Mouse (Mus musculus): ENCODE data around the gene Lce3a. TPM values are rescaled to one million over a fixed set of nuclear protein-coding genes. Genes with fewer than 3 reads are reported as not detected.

The Lce3a gene
- polyA plus RNA-seq (2012; fragmentation: generic; extraction: Trizol), result not detected

GRCm38 (mm10) chr3:92926130-92926529, at the start of gene Lce3a:
Gene Lce3a (minus strand): TSS chr3:92926230.

GRCm38 (mm10) chr3:92966761-92967160, 40.7 kb upstream of the Lce3a start, which contains the start of gene Lce3e:
Gene Lce3e (plus strand): TSS chr3:92967061.

GRCm38 (mm10) chr3:92957090-92957489, 31.1 kb upstream of the Lce3a start, which contains the start of gene Lce3d:
Gene Lce3d (plus strand): TSS chr3:92957390.

GRCm38 (mm10) chr3:92944186-92944585, 18.2 kb upstream of the Lce3a start, which contains the start of gene Lce3c:
Gene Lce3c (plus strand): TSS chr3:92944486.

GRCm38 (mm10) chr3:92932679-92933078, 6.6 kb upstream of the Lce3a start, which contains the start of gene Lce3b:
Gene Lce3b (plus strand): TSS chr3:92932979.

Other genes with a start within 250 kb of the Lce3a start
- gene Lce1c, start 247.0 kb downstream of the Lce3a start, polyA plus RNA-seq (2012; fragmentation: generic; extraction: Trizol), result not detected
- gene Lce1d, start 239.0 kb downstream of the Lce3a start, polyA plus RNA-seq (2012; fragmentation: generic; extraction: Trizol), result not detected
- not detected for gene Lce1e, start 217.2 kb downstream of the Lce3a start, polyA plus RNA-seq (2012; fragmentation: generic; extraction: Trizol)
- gene Lce1f, start 205.9 kb downstream of the Lce3a start, polyA plus RNA-seq (2012; fragmentation: generic; extraction: Trizol), result not detected
- not detected for gene Gm38119, start 187.1 kb downstream of the Lce3a start, polyA plus RNA-seq (2012; fragmentation: generic; extraction: Trizol)
- under 1 TPM in 1 of 2 experiments, not detected in 1; 0.39 TPM for gene Lce1g, start 173.9 kb downstream of the Lce3a start, polyA plus RNA-seq (2012; fragmentation: generic; extraction: Trizol)
- under 1 TPM in 1 of 2 experiments, not detected in 1; 0.08 TPM for gene Lce1h, start 161.2 kb downstream of the Lce3a start, polyA plus RNA-seq (2012; fragmentation: generic; extraction: Trizol)
- not detected for gene Lce1i, start 147.3 kb downstream of the Lce3a start, polyA plus RNA-seq (2012; fragmentation: generic; extraction: Trizol)
- gene Lce1j, start 135.7 kb downstream of the Lce3a start, polyA plus RNA-seq (2012; fragmentation: generic; extraction: Trizol), result not detected
- gene Lce1k, start 118.3 kb downstream of the Lce3a start, polyA plus RNA-seq (2012; fragmentation: generic; extraction: Trizol), result not detected
- gene Kprp, start 99.0 kb downstream of the Lce3a start, polyA plus RNA-seq (2012; fragmentation: generic; extraction: Trizol), result under 1 TPM in 1 of 2 experiments, not detected in 1; 0.04 TPM
- gene Lce1l, start 74.9 kb downstream of the Lce3a start, polyA plus RNA-seq (2012; fragmentation: generic; extraction: Trizol), result not detected
- not detected for gene 2310050C09Rik, start 56.0 kb downstream of the Lce3a start, polyA plus RNA-seq (2012; fragmentation: generic; extraction: Trizol)
- gene Lce3b, start 6.7 kb upstream of the Lce3a start, polyA plus RNA-seq (2012; fragmentation: generic; extraction: Trizol), result not detected
- gene Lce3c, start 18.3 kb upstream of the Lce3a start, polyA plus RNA-seq (2012; fragmentation: generic; extraction: Trizol), result not detected
- not detected for gene Lce3d, start 31.2 kb upstream of the Lce3a start, polyA plus RNA-seq (2012; fragmentation: generic; extraction: Trizol)
- not detected for gene Lce3e, start 40.8 kb upstream of the Lce3a start, polyA plus RNA-seq (2012; fragmentation: generic; extraction: Trizol)
- not detected for gene Lce3f, start 66.0 kb upstream of the Lce3a start, polyA plus RNA-seq (2012; fragmentation: generic; extraction: Trizol)
- gene Crct1, start 89.5 kb upstream of the Lce3a start, polyA plus RNA-seq (2012; fragmentation: generic; extraction: Trizol), result under 1 TPM; 0.09 to 0.16 TPM
- not detected for gene Lce1m, start 92.8 kb upstream of the Lce3a start, polyA plus RNA-seq (2012; fragmentation: generic; extraction: Trizol)
- not detected for gene Gm4858, start 142.6 kb upstream of the Lce3a start, polyA plus RNA-seq (2012; fragmentation: generic; extraction: Trizol)
- gene Crnn, start 218.6 kb upstream of the Lce3a start, polyA plus RNA-seq (2012; fragmentation: generic; extraction: Trizol), result not detected